Mouse (Mus musculus) limb, embryonic 15.5 days (tissue): ENCODE results near the gene Mcoln2. TPM values are rescaled to one million over a fixed set of nuclear protein-coding genes. Genes with fewer than 3 reads are reported as not detected.

Experiments used
- ATAC-seq: fragments of 200-750 bp; cut with Nextera tagmentation; 2 replicates; pipeline ENCODE4 v1.8.0; 2017; ENCODE audit warnings: low read depth, moderate TSS enrichment; ENCODE audit not compliant: insufficient number of reproducible peaks, low FRiP score, low TSS enrichment
- H3K27ac ChIP-seq: fragments of 300-500 bp; sonication (generic); 2 replicates; pipeline ENCODE4 v1.5.1; 2015; ENCODE audit warnings: moderate library complexity, mild to moderate bottlenecking, inconsistent platforms
- H3K27me3 ChIP-seq: fragments of 300-500 bp; sonication (generic); 2 replicates; pipeline ENCODE4 v1.6.1; 2015; ENCODE audit warnings: inconsistent platforms
- H3K36me3 ChIP-seq: fragments of 300-500 bp; sonication (generic); 2 replicates; pipeline ENCODE4 v1.6.1; 2015; ENCODE audit warnings: inconsistent platforms
- H3K4me1 ChIP-seq: fragments of 300-500 bp; sonication (generic); 2 replicates; pipeline ENCODE4 v1.6.1; 2015; ENCODE audit warnings: inconsistent platforms
- H3K4me2 ChIP-seq: fragments of 300-500 bp; sonication (generic); 2 replicates; pipeline ENCODE4 v1.6.1; 2015; ENCODE audit warnings: mild to moderate bottlenecking, inconsistent platforms
- H3K4me3 ChIP-seq: fragments of 300-500 bp; sonication (generic); 2 replicates; pipeline ENCODE4 v1.5.1; 2015; ENCODE audit warnings: mild to moderate bottlenecking, inconsistent platforms
- H3K9ac ChIP-seq: fragments of 300-500 bp; sonication (generic); 2 replicates; pipeline ENCODE4 v1.6.1; 2015; ENCODE audit warnings: inconsistent platforms
- H3K9me3 ChIP-seq: fragments of 300-500 bp; sonication (generic); 2 replicates; pipeline ENCODE4 v1.6.1; 2016; ENCODE audit warnings: inconsistent platforms
- WGBS: fragments of 180-500 bp; shearing (Covaris S2); methylation state at CpG from one replicate; pipeline ENCODE4 v1.1.7; 2015; 5-methylcytosine and 5-hydroxymethylcytosine counted together
- polyA plus RNA-seq: library from polyadenylated mRNA; unstranded; fragments of >200 nt; fragmentation: Nextera tagmentation; extraction: Ambion mirVana; gene quantifications from 2 replicates; pipeline ENCODE4 v1.2.1, GENCODE M21; 2015

Mcoln2 gene
- polyA plus RNA-seq, 1 experiment from 2014 or later, result 2.3 TPM

- Histone ChIP-seq H3K4me2 (no peak overlapping the region), H3K9me3 (no peaks in the 10 kb centered on the region), H3K27ac (no peak overlapping the region), H3K4me1 (no peaks in the 10 kb centered on the region), H3K4me3 (no peak overlapping the region), H3K27me3 (no peaks in the 10 kb centered on the region), H3K9ac (no peak overlapping the region), H3K36me3 (no peaks in the 10 kb centered on the region)
- ATAC-seq, result no peak
- 91% methylated on average over 1 of the region's 1 CpGs for WGBS
These were observed 95.0 kb downstream of the Mcoln2 start for GRCm38 (mm10) chr3:146244630-146245029.

Other genes starting within 250 kb of the Mcoln2 start
- 50.2 and 53.7 TPM in 2 replicates for gene Bcl10, start 227.0 kb upstream of the Mcoln2 start, polyA plus RNA-seq
- gene 2410004B18Rik, start 211.8 kb upstream of the Mcoln2 start, polyA plus RNA-seq, result 43.2 and 45.7 TPM in 2 replicates
- gene Syde2, start 162.0 kb upstream of the Mcoln2 start, polyA plus RNA-seq, result 1.7 and 1.8 TPM in 2 replicates
- 0.25 TPM in 1 of 2 replicates, not detected in the other for gene Wdr63, start 41.7 kb upstream of the Mcoln2 start, polyA plus RNA-seq
- 1.8 and 2.1 TPM in 2 replicates for gene Mcoln3, start 32.4 kb upstream of the Mcoln2 start, polyA plus RNA-seq
- 2.1 TPM in 2 replicates for gene Lpar3, start 71.1 kb downstream of the Mcoln2 start, polyA plus RNA-seq